Mouse (Mus musculus) adrenal gland, postnatal 25 days (tissue): ENCODE measurements around the gene Mesp1. TPM values are rescaled to one million over a fixed set of nuclear protein-coding genes. Genes with fewer than 3 reads are reported as not detected.

ENCODE experiments used
- total RNA-seq: library from RNA; stranded (reverse); gene quantifications from 2 replicates; pipeline ENCODE4 v1.2.3, GENCODE M21; 2021

Gene Mesp1
- total RNA-seq, 1 experiment from 2014 or later: not detected

Other genes starting within 250 kb of the Mesp1 start
- gene Rhcg, start 176.1 kb downstream of the Mesp1 start, total RNA-seq: 14.6 and 14.9 TPM in 2 replicates
- 0.90 and 1.1 TPM in 2 replicates for gene Ticrr, start 133.6 kb downstream of the Mesp1 start, total RNA-seq
- gene Kif7, start 78.1 kb downstream of the Mesp1 start, total RNA-seq: 4.5 and 4.6 TPM in 2 replicates
- 312 and 334 TPM in 2 replicates for gene Plin1, start 60.9 kb downstream of the Mesp1 start, total RNA-seq
- 42.6 and 59.9 TPM in 2 replicates for gene Pex11a, start 50.7 kb downstream of the Mesp1 start, total RNA-seq
- gene Wdr93, start 50.6 kb downstream of the Mesp1 start, total RNA-seq: 1.7 and 2.1 TPM in 2 replicates
- gene Mesp2, start 16.9 kb upstream of the Mesp1 start, total RNA-seq: 0.30 TPM in 1 of 2 replicates, not detected in the other
- 4.1 and 6.0 TPM in 2 replicates for gene Anpep, start 67.3 kb upstream of the Mesp1 start, total RNA-seq
- 23.8 and 34.0 TPM in 2 replicates for gene Ap3s2, start 126.9 kb upstream of the Mesp1 start, total RNA-seq
- gene Arpin, start 141.6 kb upstream of the Mesp1 start, total RNA-seq: 16.1 and 23.5 TPM in 2 replicates
- 18.5 and 21.4 TPM in 2 replicates for gene Zfp710, start 231.0 kb upstream of the Mesp1 start, total RNA-seq